Mouse (Mus musculus) E14TG2a.4 (cell line): ENCODE measurements around the gene Pln.

Experiments used
- H3K27me3 ChIP-seq: 2 replicates; pipeline ENCODE4 v1.6.1; 2014; ENCODE audit warnings: low read length, control low read depth; ENCODE audit not compliant: insufficient read depth
- H3K36me3 ChIP-seq: 2 replicates; pipeline ENCODE4 v1.6.1; 2014; ENCODE audit warnings: low read length, control low read depth; ENCODE audit not compliant: insufficient read depth
- H3K4me1 ChIP-seq: replicated peaks from 2 replicates; pipeline ENCODE4 v1.6.1; 2014; ENCODE audit warnings: low read depth, low read length, control low read depth
- H3K4me3 ChIP-seq: replicated peaks from 2 replicates; pipeline ENCODE4 v1.5.1; 2014; ENCODE audit warnings: mild to moderate bottlenecking, low read length
- H3K9me3 ChIP-seq: 2 replicates; pipeline ENCODE4 v1.6.1; 2014; ENCODE audit warnings: low read length, control low read depth
- CTCF ChIP-seq: conservative IDR thresholded peaks from 2 replicates; pipeline ENCODE4 v1.5.1; 2014; ENCODE audit warnings: low read length
- NANOG ChIP-seq: IDR thresholded peaks from 2 replicates; pipeline ENCODE4 v1.6.1; 2014; ENCODE audit warnings: borderline replicate concordance, low read length, mixed read lengths
- POU5F1 ChIP-seq: IDR thresholded peaks from 2 replicates; pipeline ENCODE4 v1.6.1; 2014; ENCODE audit warnings: low read length, borderline replicate concordance

Pln gene

GRCm38 (mm10) chr10:53388227-53388920, 50.9 kb downstream of the Pln start:
- Histone ChIP-seq H3K4me1 (no peaks in the 10 kb centered on the region; the same call in 1 of the 2 replicates), H3K27me3 (no peaks in the 10 kb centered on the region), H3K4me3 (no peak overlapping the region), H3K36me3 (no peaks in the 10 kb centered on the region), H3K9me3 (no peaks in the 10 kb centered on the region)
- TF ChIP-seq NANOG (no peak), POU5F1 (no peak), CTCF (no peak)

- H3K9me3 ChIP-seq: no peaks in the 10 kb centered on the region
- peaks cover 4% of the 10 kb centered on the region; the same call in 1 of the 2 replicates for H3K27me3 ChIP-seq
- H3K36me3 ChIP-seq: no peaks in the 10 kb centered on the region
- H3K4me3 ChIP-seq: no peak overlapping the region
- TF ChIP-seq CTCF (no peak), NANOG (no peak), POU5F1 (no peak)
- 0 out of 2 replicates have a peak, but pooled peaks cover 2% of the 10 kb centered on the region for H3K4me1 ChIP-seq
These were observed 57.6 kb downstream of the Pln start for GRCm38 (mm10) chr10:53394923-53395629.
